Mouse (Mus musculus) cortical plate, adult 2 months (tissue): ENCODE measurements at regions not wholly inside any gene's neighbourhood (a gene's known extent, or its start where the extent isn't known, plus 50 kb on each side); places are given as distances from the start of the nearest gene placed in this dataset.

Experiments
- H3K27ac ChIP-seq: fragments of 200-500 bp; 2 replicates; pipeline ENCODE4 v1.5.1; 2012; ENCODE audit warnings: low read length, control low read depth, inconsistent platforms; ENCODE audit not compliant: insufficient read depth
- H3K4me1 ChIP-seq: fragments of 200-500 bp; 2 replicates; pipeline ENCODE4 v1.6.1; 2011; ENCODE audit warnings: low read length; ENCODE audit not compliant: control insufficient read depth, insufficient read depth
- H3K4me3 ChIP-seq: fragments of 200-500 bp; 2 replicates; pipeline ENCODE4 v1.5.1; 2011; ENCODE audit warnings: mild to moderate bottlenecking, low read length, control low read depth; ENCODE audit not compliant: insufficient read depth
- CTCF ChIP-seq: fragments of 200-500 bp; IDR thresholded peaks from 2 replicates; pipeline ENCODE4 v1.5.1; 2011; ENCODE audit warnings: mild to moderate bottlenecking, control low read depth, low read length; ENCODE audit not compliant: insufficient read depth; ENCODE audit errors: extremely low read depth
- POLR2A ChIP-seq: fragments of 200-500 bp; IDR thresholded peaks from 2 replicates; pipeline ENCODE4 v1.6.1; 2011; ENCODE audit warnings: mild to moderate bottlenecking, low read length, control low read depth; ENCODE audit not compliant: insufficient read depth; ENCODE audit errors: extremely low read depth

DNA sequence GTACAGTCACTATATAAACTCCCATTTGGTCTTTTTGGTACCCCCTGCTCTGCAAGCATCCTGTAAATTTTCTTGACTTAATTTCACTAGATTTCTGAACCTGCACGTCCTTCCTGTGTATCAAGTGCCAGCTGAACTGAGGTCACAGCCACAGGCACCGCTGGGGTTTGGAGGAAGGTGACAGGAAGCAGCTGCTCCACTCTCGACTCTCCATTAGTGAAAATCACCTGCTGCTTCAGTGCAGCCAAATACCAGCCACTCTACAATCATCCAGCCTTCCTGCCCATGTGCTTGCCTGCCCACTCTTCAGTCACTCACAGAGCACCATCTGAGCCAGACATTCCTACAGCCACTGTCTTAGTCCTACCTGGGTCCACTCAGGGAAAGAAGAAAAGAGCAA, 364.3 kb upstream of the 2610301B20Rik start:
- TF ChIP-seq CTCF = no peak
- TF ChIP-seq POLR2A = no peak
- H3K27ac ChIP-seq = no peak overlapping the region
- H3K4me1 ChIP-seq = no peaks in the 10 kb centered on the region
- H3K4me3 ChIP-seq = no peak overlapping the region

DNA sequence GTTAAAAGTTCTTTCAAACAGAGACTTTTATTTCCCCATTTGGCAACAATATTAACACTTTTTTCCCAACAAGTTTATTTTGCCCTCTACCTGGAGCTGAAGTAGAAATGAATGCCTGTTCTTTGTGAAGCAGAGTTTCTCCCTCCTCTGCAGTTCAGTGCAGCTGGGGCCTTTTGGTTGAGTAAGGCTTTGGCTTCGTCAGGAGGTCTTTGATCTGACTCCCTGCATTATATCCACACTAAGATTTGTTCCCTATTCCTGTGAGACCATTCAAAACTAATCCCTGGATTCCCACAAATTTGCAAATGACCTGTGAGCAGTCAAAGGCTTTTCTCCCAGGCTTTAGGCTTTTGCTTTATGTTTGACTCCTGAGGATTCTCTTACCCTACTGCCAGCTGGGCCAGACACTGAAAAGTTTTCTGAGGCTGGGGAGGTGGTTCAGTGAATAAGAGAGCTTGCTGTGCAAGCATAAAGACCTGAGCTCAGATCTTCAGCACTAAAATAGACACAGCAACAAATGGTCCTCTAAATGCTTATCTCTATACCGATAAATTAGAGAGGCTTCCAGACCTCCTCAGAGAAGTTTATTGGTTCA, 323.5 kb upstream of the 2610301B20Rik start:
- TF ChIP-seq POLR2A = no peak
- TF ChIP-seq CTCF = no peak
- Histone ChIP-seq H3K27ac (no peak overlapping the region), H3K4me1 (no peaks in the 10 kb centered on the region), H3K4me3 (no peak overlapping the region)

DNA sequence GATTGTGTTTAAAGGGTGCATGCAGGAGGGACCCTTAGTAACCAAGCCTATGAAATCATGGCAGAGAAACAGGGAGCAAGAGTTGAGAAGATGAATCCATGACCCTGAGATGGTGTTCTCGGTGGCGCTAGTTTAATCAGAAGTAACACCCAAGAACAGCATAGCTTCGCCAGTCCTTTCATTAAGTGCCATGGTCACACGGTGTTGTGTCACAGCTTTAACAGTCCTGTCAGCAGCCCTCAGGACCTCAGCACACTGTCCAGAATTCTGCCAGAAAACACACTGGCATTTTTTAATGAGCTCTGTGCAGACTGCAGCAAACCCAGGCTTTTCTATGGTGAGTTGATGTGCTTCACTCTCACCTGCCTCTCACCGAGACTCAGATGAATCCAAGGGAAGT, 320.6 kb upstream of the 2610301B20Rik start:
- Histone ChIP-seq H3K4me3 (no peak overlapping the region), H3K4me1 (no peaks in the 10 kb centered on the region), H3K27ac (no peak overlapping the region)
- TF ChIP-seq POLR2A (no peak), CTCF (no peak)

DNA sequence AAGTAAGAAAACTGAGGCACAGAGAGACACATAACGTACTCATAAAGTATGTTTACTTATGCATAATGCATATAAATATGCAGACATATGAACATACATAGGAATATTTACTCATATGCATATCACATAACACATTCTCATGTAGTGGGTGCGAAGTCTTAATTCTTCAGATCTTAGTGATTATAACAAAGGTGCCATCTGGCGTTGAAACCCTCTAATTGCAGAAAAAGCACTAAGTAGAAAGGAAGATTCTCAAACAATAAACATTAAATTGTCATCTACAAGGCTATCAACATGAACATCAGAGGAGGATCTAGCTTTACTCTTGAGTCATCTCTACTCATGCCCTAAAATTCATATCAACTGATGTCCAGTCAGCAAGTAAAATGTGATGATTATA, 314.2 kb upstream of the 2610301B20Rik start:
- Histone ChIP-seq H3K4me3 (no peak overlapping the region), H3K27ac (no peak overlapping the region), H3K4me1 (no peaks in the 10 kb centered on the region)
- TF ChIP-seq POLR2A (no peak), CTCF (no peak)

GRCm38 (mm10) chr4:10604513-10604912, 269.8 kb upstream of the 2610301B20Rik start:
- Histone ChIP-seq H3K4me3 (no peak overlapping the region), H3K4me1 (no peaks in the 10 kb centered on the region), H3K27ac (no peak overlapping the region)
- TF ChIP-seq POLR2A = no peak
- no peak for TF ChIP-seq CTCF

GRCm38 (mm10) chr4:10607855-10608576, 266.3 kb upstream of the 2610301B20Rik start:
- no peak overlapping the region for H3K4me3 ChIP-seq
- TF ChIP-seq POLR2A (no peak), CTCF (no peak)
- no peaks in the 10 kb centered on the region for H3K4me1 ChIP-seq
- H3K27ac ChIP-seq = no peak overlapping the region

DNA sequence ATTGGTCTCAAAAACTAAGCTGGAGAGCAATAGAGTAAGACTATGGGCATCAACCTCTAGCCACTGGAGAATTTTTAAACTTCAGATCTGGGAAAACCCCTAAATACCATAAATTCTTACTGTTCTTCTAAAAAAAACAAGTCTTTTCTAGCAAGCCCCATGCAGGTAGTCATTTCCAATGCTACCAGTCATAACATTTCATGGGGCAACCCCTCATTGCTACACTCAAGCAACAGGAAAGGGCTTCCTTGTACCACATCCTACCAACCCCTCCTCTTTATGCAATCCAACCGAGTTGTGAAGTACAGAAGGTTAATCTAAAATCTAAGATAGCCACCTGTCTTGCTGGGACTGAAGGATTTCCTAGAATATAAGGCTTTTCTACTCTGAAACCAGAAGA, 263.5 kb upstream of the 2610301B20Rik start:
- H3K4me3 ChIP-seq = no peak overlapping the region
- no peak for TF ChIP-seq CTCF
- no peak for TF ChIP-seq POLR2A
- no peaks in the 10 kb centered on the region for H3K4me1 ChIP-seq
- no peak overlapping the region for H3K27ac ChIP-seq
